Mouse (Mus musculus): Measurements from ENCODE around the gene Plb1. TPM values are rescaled to one million over a fixed set of nuclear protein-coding genes. Genes with fewer than 3 reads are reported as not detected.

Gene Plb1
- polyA plus RNA-seq, 1 experiment, result 0.34 TPM

- no peak for TF ChIP-seq POLR2A (IDR thresholded peaks at IDR 0.05; ENCODE audit: borderline replicate concordance, extremely low read depth, insufficient read depth, insufficient read length, poor library complexity, severe bottlenecking)
- no peak for TF ChIP-seq CTCF (IDR thresholded peaks at IDR 0.05; ENCODE audit: borderline replicate concordance, extremely low read depth, insufficient read depth, insufficient read length)
- no peak for DNase-seq (ENCODE audit: low read depth)
These were observed 120.3 kb downstream of the Plb1 start for GRCm38 (mm10) chr5:32352845-32353244.

GRCm38 (mm10) chr5:32353280-32353679 is 120.8 kb downstream of the Plb1 start:
- DNase-seq (ENCODE audit: low read depth), result no peak
- TF ChIP-seq POLR2A (IDR thresholded peaks at IDR 0.05; ENCODE audit: borderline replicate concordance, extremely low read depth, insufficient read depth, insufficient read length, poor library complexity, severe bottlenecking), result no peak
- TF ChIP-seq CTCF (IDR thresholded peaks at IDR 0.05; ENCODE audit: borderline replicate concordance, extremely low read depth, insufficient read depth, insufficient read length), result no peak

- TF ChIP-seq POLR2A (IDR thresholded peaks at IDR 0.05; ENCODE audit: borderline replicate concordance, extremely low read depth, insufficient read depth, insufficient read length, poor library complexity, severe bottlenecking) (no peak), CTCF (IDR thresholded peaks at IDR 0.05; ENCODE audit: borderline replicate concordance, extremely low read depth, insufficient read depth, insufficient read length) (no peak)
- no peak for DNase-seq (ENCODE audit: low read depth)
These were observed 128.0 kb downstream of the Plb1 start for GRCm38 (mm10) chr5:32360511-32360910.

DNA sequence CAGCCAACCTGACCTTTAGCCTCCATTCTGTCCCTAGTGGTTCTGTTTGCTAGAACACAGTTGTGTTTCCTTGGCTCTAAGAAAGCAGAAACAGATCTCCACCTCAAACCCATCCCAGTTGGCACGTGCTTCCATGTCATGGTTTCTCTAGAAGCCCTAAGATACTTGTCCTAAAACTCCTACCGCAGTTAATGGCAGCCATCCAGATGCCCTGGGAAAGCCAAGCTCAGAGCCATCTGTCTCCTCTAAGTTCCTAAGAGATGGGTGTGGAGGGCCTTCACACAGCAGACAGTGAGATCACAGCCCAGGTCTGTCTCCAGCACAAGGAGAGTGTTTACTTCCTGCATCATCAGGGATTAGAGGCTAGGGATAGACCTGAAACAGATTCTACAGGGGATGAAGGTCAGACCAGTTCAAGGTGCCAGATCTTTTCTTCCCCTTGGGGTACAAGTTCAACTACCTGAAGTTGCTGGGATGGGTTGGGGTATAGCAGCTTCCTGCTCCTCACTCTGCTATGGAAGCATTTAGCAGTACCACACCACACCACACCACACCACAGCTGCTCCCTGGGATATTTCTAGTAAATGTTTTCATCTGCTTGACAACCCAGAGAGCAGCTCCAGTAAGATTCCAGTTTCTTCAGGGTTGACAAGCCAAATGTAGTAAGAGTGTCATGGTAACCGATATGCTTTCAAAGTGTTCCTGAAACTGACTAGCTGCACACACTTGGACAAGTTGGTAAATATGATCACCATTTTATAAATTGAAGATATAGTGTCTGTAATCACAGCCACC is 129.1 kb downstream of the Plb1 start:
- no peak for TF ChIP-seq CTCF (IDR thresholded peaks at IDR 0.05; ENCODE audit: borderline replicate concordance, extremely low read depth, insufficient read depth, insufficient read length)
- TF ChIP-seq POLR2A (IDR thresholded peaks at IDR 0.05; ENCODE audit: borderline replicate concordance, extremely low read depth, insufficient read depth, insufficient read length, poor library complexity, severe bottlenecking), result no peak
- DNase-seq (ENCODE audit: low read depth), result no peak

DNA sequence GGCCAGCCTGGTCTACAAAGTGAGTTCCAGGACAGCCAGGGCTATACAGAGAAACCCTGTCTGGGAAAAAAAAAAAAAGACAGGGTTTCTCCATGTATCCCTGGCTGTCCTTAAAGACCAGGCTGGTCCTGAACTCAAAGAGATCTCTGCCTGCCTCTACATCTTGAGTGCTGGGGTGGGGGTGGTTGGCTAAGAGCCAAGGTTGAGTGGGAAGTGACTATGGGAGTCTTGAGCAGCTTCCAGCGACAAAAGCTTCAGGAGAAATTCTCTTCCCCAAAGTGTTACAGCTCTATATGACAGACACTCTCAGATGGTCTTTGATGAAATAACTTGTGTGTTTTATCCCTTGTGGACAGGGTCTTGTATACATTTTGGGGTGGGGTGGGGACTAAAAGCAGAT is 136.9 kb downstream of the Plb1 start:
- TF ChIP-seq CTCF (IDR thresholded peaks at IDR 0.05; ENCODE audit: borderline replicate concordance, extremely low read depth, insufficient read depth, insufficient read length), result no peak
- TF ChIP-seq POLR2A (IDR thresholded peaks at IDR 0.05; ENCODE audit: borderline replicate concordance, extremely low read depth, insufficient read depth, insufficient read length, poor library complexity, severe bottlenecking), result no peak
- DNase-seq (ENCODE audit: low read depth), result no peak

GRCm38 (mm10) chr5:32371239-32371638 is 138.7 kb downstream of the Plb1 start:
- TF ChIP-seq CTCF (IDR thresholded peaks at IDR 0.05; ENCODE audit: borderline replicate concordance, extremely low read depth, insufficient read depth, insufficient read length) (no peak), POLR2A (IDR thresholded peaks at IDR 0.05; ENCODE audit: borderline replicate concordance, extremely low read depth, insufficient read depth, insufficient read length, poor library complexity, severe bottlenecking) (no peak)
- DNase-seq (ENCODE audit: low read depth), result no peak

GRCm38 (mm10) chr5:32378546-32378945 is 146.0 kb downstream of the Plb1 start:
- DNase-seq (ENCODE audit: low read depth), result no peak
- no peak for TF ChIP-seq POLR2A (IDR thresholded peaks at IDR 0.05; ENCODE audit: borderline replicate concordance, extremely low read depth, insufficient read depth, insufficient read length, poor library complexity, severe bottlenecking)
- TF ChIP-seq CTCF (IDR thresholded peaks at IDR 0.05; ENCODE audit: borderline replicate concordance, extremely low read depth, insufficient read depth, insufficient read length), result no peak

DNA sequence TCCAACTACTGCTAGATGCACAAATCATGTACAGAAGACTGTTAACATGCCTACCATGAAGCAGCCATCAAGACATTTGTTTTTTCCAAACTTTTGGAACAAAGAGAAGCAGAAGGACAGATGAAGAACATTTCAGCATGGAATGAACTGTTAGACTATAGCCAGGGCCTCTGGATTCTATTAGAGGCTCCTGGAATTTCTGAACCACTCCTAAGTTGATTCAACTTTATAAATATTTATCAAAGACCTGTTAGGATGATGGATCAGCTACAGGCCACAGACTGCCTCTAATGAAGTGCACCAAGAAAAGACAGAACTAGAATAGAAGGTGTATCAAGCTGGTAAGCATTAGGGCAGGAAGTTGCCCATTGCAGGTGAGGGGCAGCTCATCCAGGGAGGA is 156.1 kb downstream of the Plb1 start:
- TF ChIP-seq POLR2A (IDR thresholded peaks at IDR 0.05; ENCODE audit: borderline replicate concordance, extremely low read depth, insufficient read depth, insufficient read length, poor library complexity, severe bottlenecking), result no peak
- TF ChIP-seq CTCF (IDR thresholded peaks at IDR 0.05; ENCODE audit: borderline replicate concordance, extremely low read depth, insufficient read depth, insufficient read length), result no peak
- DNase-seq (ENCODE audit: low read depth), result no peak

GRCm38 (mm10) chr5:32390295-32390694 is 157.8 kb downstream of the Plb1 start:
- TF ChIP-seq POLR2A (IDR thresholded peaks at IDR 0.05; ENCODE audit: borderline replicate concordance, extremely low read depth, insufficient read depth, insufficient read length, poor library complexity, severe bottlenecking) (no peak), CTCF (IDR thresholded peaks at IDR 0.05; ENCODE audit: borderline replicate concordance, extremely low read depth, insufficient read depth, insufficient read length) (no peak)
- DNase-seq (ENCODE audit: low read depth), result no peak

DNA sequence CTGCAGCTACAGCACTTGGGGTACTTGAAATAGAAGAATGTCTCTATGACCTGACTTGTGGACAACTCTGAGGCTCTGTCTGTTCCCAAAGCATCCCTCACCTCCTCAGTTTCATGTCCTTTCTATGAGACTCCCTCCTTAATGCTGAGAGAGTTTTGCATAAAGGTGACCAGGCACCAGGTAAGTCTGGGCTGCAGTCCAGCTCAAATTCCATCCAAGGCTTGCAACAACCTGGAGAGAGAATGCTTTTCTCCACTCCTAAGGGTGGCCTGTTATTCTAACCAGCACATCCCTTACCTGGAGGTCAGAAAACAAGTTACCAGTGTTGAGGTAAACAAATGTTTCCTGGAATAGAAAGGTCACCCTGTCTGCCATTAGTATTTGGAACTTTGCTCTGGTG is 159.8 kb downstream of the Plb1 start:
- TF ChIP-seq POLR2A (IDR thresholded peaks at IDR 0.05; ENCODE audit: borderline replicate concordance, extremely low read depth, insufficient read depth, insufficient read length, poor library complexity, severe bottlenecking) (no peak), CTCF (IDR thresholded peaks at IDR 0.05; ENCODE audit: borderline replicate concordance, extremely low read depth, insufficient read depth, insufficient read length) (no peak)

GRCm38 (mm10) chr5:32394586-32394985 is 162.1 kb downstream of the Plb1 start:
- DNase-seq (ENCODE audit: low read depth), result no peak
- TF ChIP-seq POLR2A (IDR thresholded peaks at IDR 0.05; ENCODE audit: borderline replicate concordance, extremely low read depth, insufficient read depth, insufficient read length, poor library complexity, severe bottlenecking) (no peak), CTCF (IDR thresholded peaks at IDR 0.05; ENCODE audit: borderline replicate concordance, extremely low read depth, insufficient read depth, insufficient read length) (no peak)

More for the DNA sequence above, 159.8 kb downstream of the Plb1 start:
- no peak for DNase-seq (ENCODE audit: low read depth)

Data from brain, embryonic 14.5 days (tissue).